Mouse (Mus musculus) ZHBTc4 (cell line): ENCODE measurements around the gene Bptf.
A peak's percentile ranks its signal among the peaks of the same experiment; 100 is the strongest.

Source experiments
- DNase-seq: peaks from one replicate; pipeline ENCODE4 v3.0.0-alpha.2; 2011; ENCODE audit warnings: low read depth, low spot score

Gene Bptf

GRCm38 (mm10) chr11:106987384-106987783 lies 144.5 kb downstream of the Bptf start:
- DNase-seq: peak; percentile 39

DNA sequence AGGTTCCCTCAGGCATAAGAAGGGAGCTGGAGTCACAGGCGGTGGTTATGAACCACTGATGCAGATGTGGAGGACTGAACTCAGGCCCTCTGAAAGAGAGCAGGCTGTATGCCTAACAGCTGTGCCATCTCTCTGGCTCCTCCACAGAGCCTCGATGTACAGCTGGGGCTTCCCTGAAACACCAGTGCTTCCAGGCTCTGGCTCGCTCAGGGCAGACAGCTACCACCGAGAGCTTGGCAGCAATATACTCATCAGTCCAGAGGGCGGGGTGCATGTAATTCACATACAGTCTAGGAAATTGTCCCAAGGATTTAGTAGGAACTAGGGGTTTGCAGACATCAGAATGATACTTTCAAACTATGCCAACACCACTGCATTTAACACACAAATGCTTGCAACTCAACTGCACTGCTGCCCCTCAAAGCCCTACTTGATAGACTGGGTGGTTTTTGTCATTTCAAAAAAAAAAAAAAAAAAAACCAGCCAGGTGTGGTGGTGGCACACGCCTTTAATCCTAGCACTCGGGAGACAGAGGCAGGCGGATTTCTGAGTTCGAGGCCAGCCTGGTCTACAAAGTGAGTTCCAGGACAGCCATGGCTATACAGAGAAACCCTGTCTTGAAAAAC lies 145.8 kb downstream of the Bptf start:
- DNase-seq: peak; percentile 44
